Mouse (Mus musculus): ENCODE data around the gene Pcbp3. TPM values are rescaled to one million over a fixed set of nuclear protein-coding genes. Genes with fewer than 3 reads are reported as not detected.
A peak's percentile ranks its signal among the peaks of the same experiment; 100 is the strongest.

Gene Pcbp3
- total and polyA plus RNA-seq, 2 experiments = 0.37 to 0.55 TPM

DNA sequence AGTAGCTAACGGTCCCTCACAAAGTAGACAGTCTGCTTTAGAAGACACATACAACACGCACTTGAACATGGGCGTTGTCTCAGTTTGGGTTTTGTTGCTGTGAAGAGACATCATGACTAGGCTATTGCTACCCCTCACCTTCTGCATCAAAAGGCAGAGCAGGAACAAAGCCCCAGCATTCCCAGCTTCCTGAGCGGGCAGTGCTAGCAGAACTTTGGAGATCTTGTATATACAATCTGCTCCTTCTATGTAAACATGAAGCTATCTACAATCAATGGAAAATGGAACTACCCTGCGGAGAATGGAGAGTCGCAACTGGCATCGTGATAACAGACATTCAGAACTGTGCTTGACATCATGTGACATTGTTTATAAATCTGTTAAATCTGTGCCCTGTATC, 9.3 kb upstream of the Pcbp3 start:
- 81% methylated on average over 7 of the region's 7 CpGs for WGBS
- Histone ChIP-seq H3K27ac (replicated peaks; ENCODE audit: insufficient read depth, low read depth, low read length) (no peak overlapping the region), H3K4me3 (ENCODE audit: insufficient read depth, low read depth, low read length) (no peak overlapping the region), H3K9ac (ENCODE audit: low read depth, low read length) (no peak overlapping the region), H3K79me2 (ENCODE audit: control insufficient read depth, insufficient read depth, low read length) (no peaks in the 10 kb centered on the region), H3K27me3 (ENCODE audit: control insufficient read depth, insufficient read depth, low read length) (no peaks in the 10 kb centered on the region), H3K4me1 (ENCODE audit: control insufficient read depth, insufficient read depth, low read length) (no peaks in the 10 kb centered on the region), H3K36me3 (ENCODE audit: control insufficient read depth, insufficient read depth, low read length) (no peaks in the 10 kb centered on the region)
- no peak for TF ChIP-seq CTCF (IDR thresholded peaks at IDR 0.05; ENCODE audit: low read depth, low read length)
- TF ChIP-seq POLR2A (IDR thresholded peaks at IDR 0.05; ENCODE audit: extremely low read depth, insufficient read depth, low read length) = no peak
- DNase-seq (ENCODE audit: extremely low read depth, low read depth, low spot score) = no peak

GRCm38 (mm10) chr10:76964436-76964835, 2.7 kb upstream of the Pcbp3 start:
- Histone ChIP-seq H3K27ac (replicated peaks; ENCODE audit: insufficient read depth, low read depth, low read length) (no peak overlapping the region), H3K27me3 (ENCODE audit: control insufficient read depth, insufficient read depth, low read length) (no peaks in the 10 kb centered on the region), H3K9ac (ENCODE audit: low read depth, low read length) (no peak overlapping the region), H3K4me1 (ENCODE audit: control insufficient read depth, insufficient read depth, low read length) (0 out of 2 replicates have a peak, but pooled peaks cover 3% of the 10 kb centered on the region), H3K79me2 (ENCODE audit: control insufficient read depth, insufficient read depth, low read length) (no peaks in the 10 kb centered on the region), H3K4me3 (ENCODE audit: insufficient read depth, low read depth, low read length) (no peak overlapping the region), H3K36me3 (ENCODE audit: control insufficient read depth, insufficient read depth, low read length) (no peaks in the 10 kb centered on the region)
- TF ChIP-seq CTCF (IDR thresholded peaks at IDR 0.05; ENCODE audit: low read depth, low read length) (no peak), POLR2A (IDR thresholded peaks at IDR 0.05; ENCODE audit: extremely low read depth, insufficient read depth, low read length) (no peak)
- 55% methylated on average over 6 of the region's 6 CpGs for WGBS
- DNase-seq (ENCODE audit: extremely low read depth, low read depth, low spot score) = no peak

GRCm38 (mm10) chr10:76963997-76964396, 2.3 kb upstream of the Pcbp3 start:
- 0 out of 2 replicates have a peak, but pooled peaks cover 3% of the 10 kb centered on the region for H3K4me1 ChIP-seq (ENCODE audit: control insufficient read depth, insufficient read depth, low read length)
- no peak overlapping the region for H3K27ac ChIP-seq (replicated peaks; ENCODE audit: insufficient read depth, low read depth, low read length)
- H3K27me3 ChIP-seq (ENCODE audit: control insufficient read depth, insufficient read depth, low read length) = no peaks in the 10 kb centered on the region
- WGBS = 56% methylated on average over 9 of the region's 9 CpGs
- TF ChIP-seq CTCF (IDR thresholded peaks at IDR 0.05; ENCODE audit: low read depth, low read length) (no peak), POLR2A (IDR thresholded peaks at IDR 0.05; ENCODE audit: extremely low read depth, insufficient read depth, low read length) (no peak)
- H3K79me2 ChIP-seq (ENCODE audit: control insufficient read depth, insufficient read depth, low read length) = no peaks in the 10 kb centered on the region
- no peak for DNase-seq (ENCODE audit: extremely low read depth, low read depth, low spot score)
- no peak overlapping the region for H3K4me3 ChIP-seq (ENCODE audit: insufficient read depth, low read depth, low read length)
- H3K36me3 ChIP-seq (ENCODE audit: control insufficient read depth, insufficient read depth, low read length) = no peaks in the 10 kb centered on the region
- no peak overlapping the region for H3K9ac ChIP-seq (ENCODE audit: low read depth, low read length)

GRCm38 (mm10) chr10:76961156-76961555, 531 bp downstream of the Pcbp3 start:
- no peaks in the 10 kb centered on the region for H3K79me2 ChIP-seq (ENCODE audit: control insufficient read depth, insufficient read depth, low read length)
- no peaks in the 10 kb centered on the region for H3K36me3 ChIP-seq (ENCODE audit: control insufficient read depth, insufficient read depth, low read length)
- peak overlapping the region; percentile 91 for H3K9ac ChIP-seq (ENCODE audit: low read depth, low read length)
- DNase-seq (ENCODE audit: extremely low read depth, low read depth, low spot score) = no peak
- H3K27ac ChIP-seq (replicated peaks; ENCODE audit: insufficient read depth, low read depth, low read length) = no peak overlapping the region
- TF ChIP-seq POLR2A (IDR thresholded peaks at IDR 0.05; ENCODE audit: extremely low read depth, insufficient read depth, low read length) = no peak
- TF ChIP-seq CTCF (IDR thresholded peaks at IDR 0.05; ENCODE audit: low read depth, low read length) = no peak
- H3K27me3 ChIP-seq (ENCODE audit: control insufficient read depth, insufficient read depth, low read length) = no peaks in the 10 kb centered on the region
- H3K4me1 ChIP-seq (ENCODE audit: control insufficient read depth, insufficient read depth, low read length) = 0 out of 2 replicates have a peak, but pooled peaks cover 3% of the 10 kb centered on the region
- peak overlapping the region; percentile 75 for H3K4me3 ChIP-seq (ENCODE audit: insufficient read depth, low read depth, low read length)
- 25% methylated on average over 11 of the region's 11 CpGs for WGBS

- no peak for DNase-seq (ENCODE audit: extremely low read depth, low read depth, low spot score)
- no peak overlapping the region for H3K9ac ChIP-seq (ENCODE audit: low read depth, low read length)
- H3K36me3 ChIP-seq (ENCODE audit: control insufficient read depth, insufficient read depth, low read length) = no peaks in the 10 kb centered on the region
- 41% methylated on average over 3 of the region's 3 CpGs for WGBS
- no peaks in the 10 kb centered on the region for H3K79me2 ChIP-seq (ENCODE audit: control insufficient read depth, insufficient read depth, low read length)
- H3K4me1 ChIP-seq (ENCODE audit: control insufficient read depth, insufficient read depth, low read length) = 0 out of 2 replicates have a peak, but pooled peaks cover 3% of the 10 kb centered on the region
- H3K27ac ChIP-seq (replicated peaks; ENCODE audit: insufficient read depth, low read depth, low read length) = no peak overlapping the region
- no peak for TF ChIP-seq POLR2A (IDR thresholded peaks at IDR 0.05; ENCODE audit: extremely low read depth, insufficient read depth, low read length)
- no peak for TF ChIP-seq CTCF (IDR thresholded peaks at IDR 0.05; ENCODE audit: low read depth, low read length)
- H3K27me3 ChIP-seq (ENCODE audit: control insufficient read depth, insufficient read depth, low read length) = no peaks in the 10 kb centered on the region
- H3K4me3 ChIP-seq (ENCODE audit: insufficient read depth, low read depth, low read length) = no peak overlapping the region
These were observed 3.5 kb downstream of the Pcbp3 start for GRCm38 (mm10) chr10:76958201-76958600.

DNA sequence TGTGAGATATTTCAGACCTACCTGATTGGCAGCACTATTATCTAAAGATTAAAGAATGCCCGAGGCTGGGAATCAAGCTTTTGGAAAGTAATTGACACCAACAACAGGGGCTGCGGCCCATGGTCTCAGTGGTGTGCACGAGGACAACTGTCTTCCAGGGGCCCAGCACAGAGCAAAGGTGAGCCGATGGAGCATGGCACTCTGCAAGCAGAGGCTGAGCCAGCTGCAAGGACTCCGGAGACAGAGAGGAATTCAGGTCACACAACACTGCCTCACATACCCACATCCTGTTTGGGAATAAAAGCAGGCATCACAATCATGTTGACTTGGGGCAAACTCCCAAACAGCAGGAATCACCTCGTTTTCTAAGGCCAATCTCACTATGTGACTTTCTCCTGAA, 5.5 kb downstream of the Pcbp3 start:
- H3K9ac ChIP-seq (ENCODE audit: low read depth, low read length) = no peak overlapping the region
- no peak overlapping the region for H3K27ac ChIP-seq (replicated peaks; ENCODE audit: insufficient read depth, low read depth, low read length)
- no peak for DNase-seq (ENCODE audit: extremely low read depth, low read depth, low spot score)
- no peaks in the 10 kb centered on the region for H3K36me3 ChIP-seq (ENCODE audit: control insufficient read depth, insufficient read depth, low read length)
- no peaks in the 10 kb centered on the region for H3K79me2 ChIP-seq (ENCODE audit: control insufficient read depth, insufficient read depth, low read length)
- TF ChIP-seq POLR2A (IDR thresholded peaks at IDR 0.05; ENCODE audit: extremely low read depth, insufficient read depth, low read length) = no peak
- TF ChIP-seq CTCF (IDR thresholded peaks at IDR 0.05; ENCODE audit: low read depth, low read length) = no peak
- WGBS = 47% methylated on average over 6 of the region's 6 CpGs
- H3K27me3 ChIP-seq (ENCODE audit: control insufficient read depth, insufficient read depth, low read length) = no peaks in the 10 kb centered on the region
- no peak overlapping the region for H3K4me3 ChIP-seq (ENCODE audit: insufficient read depth, low read depth, low read length)
- no peaks in the 10 kb centered on the region for H3K4me1 ChIP-seq (ENCODE audit: control insufficient read depth, insufficient read depth, low read length)
